Mouse (Mus musculus): ENCODE results near the gene Wt1. TPM values are rescaled to one million over a fixed set of nuclear protein-coding genes. Genes with fewer than 3 reads are reported as not detected.

Gene Wt1
- total RNA-seq, 2 experiments from 2014 or later: 0.15 TPM; not detected in 1

GRCm38 (mm10) chr2:105125205-105125604 lies 1.1 kb upstream of the Wt1 start:
- intact Hi-C loops (cut with DNase I): no loop called here

GRCm38 (mm10) chr2:105125641-105126040 lies 688 bp upstream of the Wt1 start:
- intact Hi-C loops (cut with DNase I): no loop called here

More at GRCm38 (mm10) chr2:105125205-105125604, 1.1 kb upstream of the Wt1 start:
- DNase-seq: no peak

GRCm38 (mm10) chr2:105126691-105127530 lies 582 bp downstream of the Wt1 start:
- DNase-seq: no peak
- intact Hi-C loops (cut with DNase I): no loop called here

More at GRCm38 (mm10) chr2:105125641-105126040, 688 bp upstream of the Wt1 start:
- no peak for DNase-seq

GRCm38 (mm10) chr2:105127531-105128480 lies 1.5 kb downstream of the Wt1 start:
- intact Hi-C loops (cut with DNase I): no loop called here
- DNase-seq: no peak

- DNase-seq: no peak
- intact Hi-C loops (cut with DNase I): no loop called here
Observed at GRCm38 (mm10) chr2:105128564-105128963, 2.2 kb downstream of the Wt1 start.

GRCm38 (mm10) chr2:105130351-105131060 lies 4.2 kb downstream of the Wt1 start:
- intact Hi-C loops (cut with DNase I): no loop called here

GRCm38 (mm10) chr2:105131061-105131810 lies 4.9 kb downstream of the Wt1 start:
- no peak for DNase-seq
- intact Hi-C loops (cut with DNase I): no loop called here

More at GRCm38 (mm10) chr2:105130351-105131060, 4.2 kb downstream of the Wt1 start:
- no peak for DNase-seq

- no peak for DNase-seq
- intact Hi-C loops (cut with DNase I): no loop called here
Observed at GRCm38 (mm10) chr2:105131811-105132100, 5.4 kb downstream of the Wt1 start.

- intact Hi-C loops (cut with DNase I): no loop called here
- DNase-seq: no peak
Observed at GRCm38 (mm10) chr2:105132300-105132699, 6.0 kb downstream of the Wt1 start.

- DNase-seq: no peak
- intact Hi-C loops (cut with DNase I): no loop called here
Observed at GRCm38 (mm10) chr2:105132933-105133795, 6.8 kb downstream of the Wt1 start.

- DNase-seq: no peak
- intact Hi-C loops (cut with DNase I): no loop called here
Observed at GRCm38 (mm10) chr2:105134296-105134695, 8.0 kb downstream of the Wt1 start.

GRCm38 (mm10) chr2:105139471-105139870 lies 13.1 kb downstream of the Wt1 start:
- DNase-seq: no peak
- intact Hi-C loops (cut with DNase I): no loop called here

- intact Hi-C loops (cut with DNase I): no loop called here
- DNase-seq: no peak
Observed at GRCm38 (mm10) chr2:105141371-105141770, 15.0 kb downstream of the Wt1 start.

GRCm38 (mm10) chr2:105143731-105144130 lies 17.4 kb downstream of the Wt1 start:
- DNase-seq: no peak
- intact Hi-C loops (cut with DNase I): no loop called here

- no peak for DNase-seq
- intact Hi-C loops (cut with DNase I): no loop called here
Observed at GRCm38 (mm10) chr2:105151544-105151943, 25.2 kb downstream of the Wt1 start.

GRCm38 (mm10) chr2:105153046-105153445 lies 26.7 kb downstream of the Wt1 start:
- intact Hi-C loops (cut with DNase I): no loop called here
- no peak for DNase-seq

GRCm38 (mm10) chr2:105160949-105161348 lies 34.6 kb downstream of the Wt1 start:
- intact Hi-C loops (cut with DNase I): no loop called here
- no peak for DNase-seq

- intact Hi-C loops (cut with DNase I): no loop called here
- no peak for DNase-seq
Observed at GRCm38 (mm10) chr2:105162763-105163162, 36.4 kb downstream of the Wt1 start.

- no peak for DNase-seq
- intact Hi-C loops (cut with DNase I): no loop called here
Observed at GRCm38 (mm10) chr2:105168137-105168536, 41.8 kb downstream of the Wt1 start.

Data from gastrocnemius, postnatal 36 days (tissue).